Mouse (Mus musculus): ENCODE data around the gene Kcna3.

The Kcna3 gene

DNA sequence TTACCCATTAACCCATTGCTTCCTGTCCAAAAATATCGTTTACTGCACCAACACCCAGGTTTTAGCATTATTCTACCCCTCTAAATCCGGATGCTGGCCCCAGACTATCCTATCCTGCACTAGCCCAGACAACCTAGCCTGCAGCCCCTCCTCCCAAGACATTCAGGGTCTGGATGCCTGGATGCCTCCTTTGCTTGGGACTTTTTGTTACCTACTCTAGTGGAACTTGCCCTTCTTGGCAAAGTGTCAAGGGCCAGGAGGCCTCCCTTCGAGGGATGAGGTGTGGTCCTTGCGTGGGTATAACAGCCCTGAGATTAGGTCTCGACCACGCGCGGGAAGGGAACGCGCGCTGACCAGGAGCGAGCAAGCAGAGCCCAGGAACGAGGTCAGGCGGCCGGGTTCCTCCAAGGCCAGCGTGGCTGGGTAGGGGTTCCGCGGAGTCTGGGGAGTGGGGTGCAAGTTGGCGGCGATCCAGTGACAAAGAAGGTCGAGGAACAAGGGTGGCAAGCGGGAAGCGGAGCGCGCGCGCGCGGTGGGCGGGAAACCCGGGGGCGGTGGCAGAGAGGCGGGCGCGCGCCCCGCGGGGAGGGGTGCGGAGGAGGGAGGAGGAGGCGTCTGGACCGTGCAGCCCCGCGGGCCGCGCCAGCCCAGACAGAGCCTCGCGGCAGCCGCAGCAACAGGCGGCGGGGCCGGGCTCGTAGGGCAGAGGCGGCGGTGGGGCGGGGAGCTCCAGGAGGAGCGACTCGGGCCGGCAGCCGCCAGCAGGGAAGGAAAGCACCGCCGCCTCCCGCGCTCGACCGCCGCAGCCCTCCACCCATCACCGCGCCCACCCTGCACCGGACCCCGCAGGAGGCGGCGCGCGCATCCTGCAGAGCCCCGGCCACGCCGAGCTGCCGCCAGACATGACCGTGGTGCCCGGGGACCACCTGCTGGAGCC is at the start of gene Kcna3:
Gene Kcna3, plus strand, starts transcription at position 649 of the 937 bp plus-strand sequence.
- peak; percentile 53 to 61 for DNase-seq (ENCODE audit: low spot score in 2 of 2)

DNA sequence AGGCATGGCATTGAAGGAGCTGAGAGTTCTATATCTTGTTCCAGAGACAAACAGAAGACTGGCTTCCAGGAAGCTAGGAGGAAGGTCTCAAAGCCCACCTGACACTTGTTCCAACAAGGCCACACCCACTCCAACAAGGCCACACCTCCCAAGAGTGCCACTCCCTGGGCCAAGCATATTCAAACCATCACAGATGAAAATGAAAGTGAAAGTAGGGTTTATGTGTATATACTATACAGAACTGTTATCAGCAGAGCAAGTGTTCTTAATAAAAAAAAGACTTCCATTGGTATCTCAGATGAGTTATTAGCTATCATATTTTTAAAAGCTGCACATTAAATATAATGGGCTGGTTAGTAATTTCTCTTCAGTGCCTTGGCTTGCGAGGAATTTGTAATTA is 44.6 kb upstream of the Kcna3 start:
- DNase-seq (ENCODE audit: low spot score in 2 of 2) = no peak

GRCm38 (mm10) chr3:106995347-106995746 is 40.6 kb upstream of the Kcna3 start:
- no peak for DNase-seq (ENCODE audit: low spot score in 2 of 2)

DNA sequence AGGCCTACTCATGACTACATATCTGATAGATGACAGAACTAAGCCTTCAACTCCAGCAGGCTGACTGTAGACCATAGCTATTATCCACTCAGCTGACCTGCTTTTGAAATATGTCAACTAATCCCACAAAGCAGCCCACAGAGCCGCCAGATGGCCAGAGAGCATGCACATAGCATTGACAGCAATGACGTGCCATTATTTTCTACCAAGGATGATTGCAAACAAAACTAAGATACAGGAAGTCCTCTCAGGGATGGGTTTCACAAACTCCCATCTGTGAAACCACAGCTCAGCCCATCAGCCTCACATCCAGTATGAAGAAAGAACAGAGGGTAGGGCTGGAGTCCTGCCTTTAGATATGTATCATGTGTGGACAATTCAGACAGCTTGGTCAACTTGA is 39.8 kb upstream of the Kcna3 start:
- no peak for DNase-seq (ENCODE audit: low spot score in 2 of 2)

DNA sequence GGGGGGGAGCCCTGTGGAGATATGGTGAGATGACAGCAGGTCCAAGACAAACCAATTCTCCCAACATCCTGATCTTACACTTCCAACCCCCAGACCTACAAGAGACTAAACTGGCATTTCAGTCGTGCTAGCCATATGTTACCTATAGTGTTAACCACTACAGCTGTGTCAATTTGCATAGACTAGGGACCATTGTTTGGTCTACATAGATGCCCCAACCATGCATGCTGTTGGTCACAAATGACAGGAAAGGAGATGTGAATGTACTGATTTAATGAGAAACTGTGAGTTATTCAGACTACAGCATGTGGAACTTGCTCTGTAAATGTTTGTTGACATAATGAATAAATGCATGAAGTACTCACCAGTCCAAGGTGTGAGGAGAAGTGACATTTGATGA is 37.6 kb upstream of the Kcna3 start:
- DNase-seq (ENCODE audit: low spot score in 2 of 2) = no peak

- no peak for DNase-seq (ENCODE audit: low spot score in 2 of 2)
Measured at GRCm38 (mm10) chr3:107000165-107000564, 35.8 kb upstream of the Kcna3 start.

GRCm38 (mm10) chr3:107002249-107003123 is 33.5 kb upstream of the Kcna3 start:
- DNase-seq (ENCODE audit: low spot score in 2 of 2) = no peak

GRCm38 (mm10) chr3:107009329-107010076 is 26.5 kb upstream of the Kcna3 start:
- peak; percentile 26 to 54 for DNase-seq (ENCODE audit: low spot score in 2 of 2)

- peak in 1 of 2 experiments; percentile 52 for DNase-seq (ENCODE audit: low spot score in 2 of 2)
Measured at GRCm38 (mm10) chr3:107018286-107018685, 17.7 kb upstream of the Kcna3 start.

DNA sequence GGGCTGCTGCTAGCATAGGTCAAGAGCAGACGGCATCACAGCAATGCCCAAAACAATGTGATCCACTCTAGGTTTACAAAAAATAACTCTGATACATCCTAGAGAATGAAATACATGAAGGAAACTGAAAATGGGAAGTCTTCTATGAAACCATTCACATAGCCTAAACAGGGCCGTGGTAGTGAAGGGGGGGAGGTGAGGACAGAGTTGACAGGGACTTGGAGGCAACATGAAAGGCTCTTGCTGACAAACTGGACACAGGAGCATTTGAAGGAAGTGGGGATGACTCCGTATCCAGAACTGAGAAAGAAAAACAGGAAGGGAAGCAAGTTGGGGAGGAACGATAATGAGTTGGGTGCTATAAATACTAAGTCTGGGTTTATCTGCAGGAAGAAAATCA is 4.4 kb upstream of the Kcna3 start:
- no peak for DNase-seq (ENCODE audit: low spot score in 2 of 2)

DNA sequence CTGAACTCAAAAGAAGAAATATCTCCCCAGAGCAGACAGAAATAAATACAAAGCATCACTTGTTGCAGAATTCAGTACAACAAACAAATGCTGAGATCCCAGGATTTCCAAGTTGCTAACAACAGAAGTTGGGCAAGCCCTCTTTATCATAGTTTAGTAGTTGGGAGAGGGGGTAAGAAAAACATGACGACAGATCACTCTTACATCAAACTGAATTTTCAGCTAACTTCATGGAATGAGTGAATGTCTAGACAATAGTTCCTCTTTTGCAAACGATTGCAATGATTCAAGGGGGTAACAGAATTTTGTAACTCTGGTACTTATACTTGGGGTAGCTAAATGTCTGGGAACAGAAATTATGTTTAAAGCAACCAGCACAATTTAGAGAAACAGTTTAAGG is 1.2 kb upstream of the Kcna3 start:
- no peak for DNase-seq (ENCODE audit: low spot score in 2 of 2)

DNA sequence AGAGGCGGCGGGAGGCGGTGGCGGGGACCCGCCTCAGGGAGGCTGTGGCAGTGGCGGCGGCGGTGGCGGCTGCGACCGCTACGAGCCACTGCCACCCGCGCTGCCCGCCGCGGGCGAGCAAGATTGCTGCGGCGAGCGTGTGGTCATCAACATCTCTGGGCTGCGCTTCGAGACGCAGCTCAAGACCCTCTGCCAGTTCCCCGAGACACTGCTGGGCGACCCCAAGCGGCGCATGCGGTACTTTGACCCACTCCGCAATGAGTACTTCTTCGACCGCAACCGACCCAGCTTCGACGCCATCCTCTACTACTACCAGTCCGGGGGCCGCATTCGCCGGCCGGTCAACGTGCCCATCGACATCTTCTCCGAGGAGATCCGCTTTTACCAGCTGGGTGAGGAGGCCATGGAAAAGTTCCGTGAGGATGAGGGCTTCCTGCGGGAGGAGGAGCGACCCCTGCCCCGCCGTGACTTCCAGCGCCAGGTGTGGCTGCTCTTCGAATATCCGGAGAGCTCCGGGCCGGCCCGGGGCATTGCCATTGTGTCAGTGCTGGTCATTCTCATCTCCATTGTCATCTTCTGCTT is 580 bp downstream of the Kcna3 start:
- DNase-seq (ENCODE audit: low spot score in 2 of 2) = peak in 1 of 2 experiments; percentile 34

DNA sequence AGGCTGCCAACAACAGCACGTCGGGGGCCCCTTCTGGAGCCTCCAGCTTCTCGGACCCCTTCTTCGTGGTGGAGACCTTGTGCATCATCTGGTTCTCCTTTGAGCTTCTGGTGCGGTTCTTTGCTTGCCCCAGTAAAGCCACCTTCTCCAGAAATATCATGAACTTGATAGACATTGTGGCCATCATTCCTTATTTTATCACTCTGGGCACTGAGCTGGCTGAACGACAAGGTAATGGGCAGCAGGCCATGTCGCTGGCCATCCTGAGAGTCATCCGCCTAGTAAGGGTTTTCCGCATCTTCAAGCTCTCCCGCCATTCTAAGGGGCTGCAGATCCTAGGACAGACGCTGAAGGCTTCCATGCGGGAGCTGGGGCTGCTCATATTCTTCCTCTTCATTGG is 1.1 kb downstream of the Kcna3 start:
- no peak for DNase-seq (ENCODE audit: low spot score in 2 of 2)

DNA sequence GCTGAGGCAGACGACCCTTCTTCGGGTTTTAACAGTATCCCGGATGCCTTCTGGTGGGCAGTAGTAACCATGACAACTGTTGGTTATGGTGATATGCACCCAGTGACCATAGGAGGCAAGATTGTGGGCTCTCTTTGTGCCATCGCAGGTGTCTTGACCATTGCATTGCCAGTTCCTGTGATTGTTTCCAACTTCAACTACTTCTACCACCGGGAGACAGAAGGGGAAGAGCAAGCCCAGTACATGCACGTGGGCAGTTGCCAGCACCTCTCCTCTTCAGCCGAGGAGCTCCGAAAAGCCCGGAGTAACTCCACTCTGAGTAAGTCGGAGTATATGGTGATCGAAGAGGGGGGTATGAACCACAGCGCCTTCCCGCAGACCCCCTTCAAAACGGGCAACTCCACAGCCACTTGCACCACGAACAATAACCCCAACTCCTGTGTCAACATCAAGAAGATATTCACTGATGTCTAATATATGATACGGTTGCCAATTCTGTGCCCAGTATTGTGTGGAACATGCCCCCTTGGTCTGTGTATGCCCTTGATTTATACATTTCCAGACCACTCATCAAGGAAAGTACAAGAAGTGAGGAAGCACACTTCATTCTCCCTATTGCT is 1.7 kb downstream of the Kcna3 start:
- DNase-seq (ENCODE audit: low spot score in 2 of 2) = peak in 1 of 2 experiments; percentile 31

DNA sequence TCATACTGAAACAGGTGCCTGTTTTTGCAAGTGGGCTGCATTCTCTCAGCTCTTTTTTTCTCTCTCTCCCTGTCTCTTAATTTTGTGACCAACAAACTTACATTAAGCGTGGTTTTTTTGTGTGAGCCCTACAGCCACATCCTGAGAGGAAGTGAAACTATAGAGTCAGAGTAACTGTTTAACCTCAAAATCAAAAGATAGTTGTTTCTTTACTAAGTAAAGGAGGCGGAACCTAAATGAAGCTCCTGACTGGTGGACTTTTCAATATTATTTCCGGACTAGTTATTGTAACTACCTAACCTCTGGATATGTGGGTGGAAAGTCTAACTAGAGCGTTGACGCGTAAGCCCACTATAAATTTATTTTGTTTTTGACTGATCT is 2.2 kb downstream of the Kcna3 start:
- no peak for DNase-seq (ENCODE audit: low spot score in 2 of 2)

GRCm38 (mm10) chr3:107038661-107039223 is 2.8 kb downstream of the Kcna3 start:
- DNase-seq (ENCODE audit: low spot score in 2 of 2) = peak; percentile 71 to 73

GRCm38 (mm10) chr3:107039306-107039705 is 3.3 kb downstream of the Kcna3 start:
- DNase-seq (ENCODE audit: low spot score in 2 of 2) = no peak

GRCm38 (mm10) chr3:107040408-107040807 is 4.4 kb downstream of the Kcna3 start:
- DNase-seq (ENCODE audit: low spot score in 2 of 2) = no peak

- no peak for DNase-seq (ENCODE audit: low spot score in 2 of 2)
Measured at GRCm38 (mm10) chr3:107041718-107042117, 5.7 kb downstream of the Kcna3 start.

DNA sequence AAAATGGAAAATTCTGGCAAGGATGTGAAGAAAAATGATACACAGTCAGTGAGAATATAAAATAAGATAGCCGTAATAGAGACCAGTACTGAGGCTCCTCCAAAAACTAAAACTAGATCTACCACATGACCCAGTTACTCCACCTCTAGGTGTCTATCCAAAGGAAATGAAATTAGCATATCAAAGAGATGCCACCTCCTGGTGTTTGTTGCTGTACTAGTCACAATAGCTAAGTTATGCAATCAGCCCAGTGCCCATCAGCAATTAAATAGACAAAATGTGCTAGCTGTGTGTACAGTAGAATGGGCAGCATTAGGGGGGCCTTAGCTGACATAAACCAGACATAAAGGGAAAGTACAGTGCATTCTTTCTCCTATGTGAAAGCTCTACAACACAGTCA is 25.5 kb downstream of the Kcna3 start:
- DNase-seq (ENCODE audit: low spot score in 2 of 2) = no peak

GRCm38 (mm10) chr3:107062771-107063170 is 26.8 kb downstream of the Kcna3 start:
- DNase-seq (ENCODE audit: low spot score in 2 of 2) = no peak
